Mouse (Mus musculus): ENCODE data around the gene Tufm. TPM values are rescaled to one million over a fixed set of nuclear protein-coding genes. Genes with fewer than 3 reads are reported as not detected.

Tufm gene
- polyA plus RNA-seq, 1 experiment from 2014 or later: 116 TPM

DNA sequence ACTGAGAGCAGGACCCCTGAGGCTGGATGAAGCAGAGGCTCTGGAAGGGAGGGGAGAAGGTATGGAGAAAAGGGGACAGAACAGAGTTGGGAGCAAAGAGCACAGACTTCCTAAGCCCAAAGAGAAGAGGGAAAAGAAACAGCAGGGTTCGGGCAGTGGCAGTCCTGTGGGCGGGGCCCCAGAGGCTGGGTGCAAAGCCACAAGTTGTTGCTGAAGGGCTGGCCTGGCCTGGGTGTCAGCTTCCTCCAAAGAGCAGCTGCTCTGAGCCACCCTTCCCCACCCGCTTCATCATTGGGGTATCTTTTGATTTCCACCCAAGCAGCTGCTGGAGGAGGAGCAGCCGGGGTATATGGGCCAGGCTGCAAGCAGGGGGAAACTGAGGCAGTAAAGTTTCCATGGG is 23.0 kb upstream of the Tufm start:
- Histone ChIP-seq H3K4me2 (replicated peaks) (no peak overlapping the region), H3K36me3 (replicated peaks; ENCODE audit: control insufficient read depth, insufficient read depth) (peaks cover 31% of the 10 kb centered on the region), H3K9me3 (ENCODE audit: control insufficient read depth, low read length) (no peaks in the 10 kb centered on the region), H3K4me1 (replicated peaks; ENCODE audit: control insufficient read depth, insufficient read depth, low read length) (no peaks in the 10 kb centered on the region), H3K9ac (no peak overlapping the region), H3K27ac (no peak overlapping the region), H3K27me3 (ENCODE audit: control insufficient read depth, insufficient read depth, low read length) (no peaks in the 10 kb centered on the region), H3K4me3 (replicated peaks; ENCODE audit: low read length) (no peak overlapping the region)
- 65% methylated on average over 4 of the region's 4 CpGs for WGBS
- ATAC-seq (ENCODE audit: low FRiP score) (no peak), DNase-seq (ENCODE audit: low spot score) (no peak)

GRCm38 (mm10) chr7:126464836-126465235 is 22.3 kb upstream of the Tufm start:
- 47% methylated on average over 5 of the region's 5 CpGs for WGBS
- no peaks in the 10 kb centered on the region for H3K9me3 ChIP-seq (ENCODE audit: control insufficient read depth, low read length)
- ATAC-seq (ENCODE audit: low FRiP score) (no peak), DNase-seq (ENCODE audit: low spot score) (no peak)
- H3K4me2 ChIP-seq (replicated peaks): no peak overlapping the region
- H3K36me3 ChIP-seq (replicated peaks; ENCODE audit: control insufficient read depth, insufficient read depth): peaks cover 37% of the 10 kb centered on the region
- no peaks in the 10 kb centered on the region for H3K27me3 ChIP-seq (ENCODE audit: control insufficient read depth, insufficient read depth, low read length)
- H3K9ac ChIP-seq: no peak overlapping the region
- H3K4me3 ChIP-seq (replicated peaks; ENCODE audit: low read length): no peak overlapping the region
- no peak overlapping the region for H3K27ac ChIP-seq
- H3K4me1 ChIP-seq (replicated peaks; ENCODE audit: control insufficient read depth, insufficient read depth, low read length): no peaks in the 10 kb centered on the region

DNA sequence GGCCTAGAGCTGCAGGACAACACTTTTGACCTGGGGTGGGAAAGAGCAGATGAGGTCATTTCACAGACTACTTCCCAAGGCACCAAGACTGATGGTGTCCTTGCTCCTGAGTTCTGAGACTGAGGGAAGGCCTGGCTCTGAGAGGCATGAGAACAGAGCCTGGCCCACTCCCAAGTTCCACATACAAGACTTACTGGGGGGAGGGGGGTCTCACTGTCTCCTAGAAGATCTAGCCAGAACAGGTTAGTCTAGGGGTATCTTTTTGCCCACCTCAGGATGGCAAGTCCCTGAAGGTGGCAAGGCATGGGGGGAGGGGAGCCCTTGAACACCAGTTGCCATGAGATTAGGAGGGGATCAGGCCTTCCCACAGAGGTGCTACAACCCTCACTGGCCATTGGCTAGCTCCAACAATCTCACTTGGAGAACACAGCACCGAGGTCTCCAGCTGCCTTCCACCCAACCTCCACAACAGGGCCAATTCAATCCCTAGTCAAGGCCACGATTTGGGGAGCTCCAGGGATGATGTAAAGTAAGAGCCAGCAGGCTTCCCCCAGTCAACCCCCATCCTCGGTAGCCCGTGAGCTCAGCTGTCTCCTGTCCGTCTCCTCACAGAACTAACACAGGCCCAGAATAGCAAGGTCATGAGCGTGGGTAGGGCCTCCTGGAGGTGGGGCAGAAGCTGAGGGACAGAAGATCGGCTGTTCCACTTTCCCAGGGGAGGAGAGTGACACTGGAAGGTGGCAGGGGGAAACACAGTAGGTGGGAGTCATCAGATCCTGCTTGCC is 21.7 kb upstream of the Tufm start:
- Histone ChIP-seq H3K27me3 (ENCODE audit: control insufficient read depth, insufficient read depth, low read length) (no peaks in the 10 kb centered on the region), H3K9me3 (ENCODE audit: control insufficient read depth, low read length) (no peaks in the 10 kb centered on the region), H3K27ac (no peak overlapping the region), H3K9ac (no peak overlapping the region), H3K36me3 (replicated peaks; ENCODE audit: control insufficient read depth, insufficient read depth) (peaks cover 43% of the 10 kb centered on the region), H3K4me2 (replicated peaks) (no peak overlapping the region), H3K4me1 (replicated peaks; ENCODE audit: control insufficient read depth, insufficient read depth, low read length) (no peaks in the 10 kb centered on the region), H3K4me3 (replicated peaks; ENCODE audit: low read length) (no peak overlapping the region)
- DNase-seq (ENCODE audit: low spot score) (no peak), ATAC-seq (ENCODE audit: low FRiP score) (no peak)
- WGBS: 66% methylated on average over 7 of the region's 7 CpGs

DNA sequence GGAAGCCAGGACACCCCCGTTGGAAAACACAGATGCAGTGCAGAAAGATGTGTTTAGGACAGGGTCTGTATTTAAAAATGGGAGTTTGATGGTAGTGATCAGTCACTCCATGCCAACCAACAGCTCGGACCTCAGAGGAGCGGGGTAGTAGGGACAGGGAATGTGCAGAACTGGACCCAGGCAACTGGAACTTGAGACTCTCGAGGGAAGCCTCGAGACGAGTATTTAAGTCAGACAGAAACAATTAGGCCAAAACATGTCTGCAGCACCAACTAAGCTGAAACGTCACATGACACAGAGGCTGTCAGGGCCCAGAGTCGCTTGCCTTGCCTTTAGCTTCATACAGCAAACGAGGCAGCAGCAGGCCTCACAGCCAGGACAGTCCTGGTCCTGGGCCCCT is 21.0 kb upstream of the Tufm start:
- DNase-seq (ENCODE audit: low spot score) (no peak), ATAC-seq (ENCODE audit: low FRiP score) (no peak)
- WGBS: 77% methylated on average over 9 of the region's 9 CpGs
- Histone ChIP-seq H3K4me2 (replicated peaks) (no peak overlapping the region), H3K4me1 (replicated peaks; ENCODE audit: control insufficient read depth, insufficient read depth, low read length) (no peaks in the 10 kb centered on the region), H3K27ac (no peak overlapping the region), H3K36me3 (replicated peaks; ENCODE audit: control insufficient read depth, insufficient read depth) (peaks cover 50% of the 10 kb centered on the region), H3K27me3 (ENCODE audit: control insufficient read depth, insufficient read depth, low read length) (no peaks in the 10 kb centered on the region), H3K9me3 (ENCODE audit: control insufficient read depth, low read length) (no peaks in the 10 kb centered on the region), H3K4me3 (replicated peaks; ENCODE audit: low read length) (no peak overlapping the region), H3K9ac (no peak overlapping the region)

DNA sequence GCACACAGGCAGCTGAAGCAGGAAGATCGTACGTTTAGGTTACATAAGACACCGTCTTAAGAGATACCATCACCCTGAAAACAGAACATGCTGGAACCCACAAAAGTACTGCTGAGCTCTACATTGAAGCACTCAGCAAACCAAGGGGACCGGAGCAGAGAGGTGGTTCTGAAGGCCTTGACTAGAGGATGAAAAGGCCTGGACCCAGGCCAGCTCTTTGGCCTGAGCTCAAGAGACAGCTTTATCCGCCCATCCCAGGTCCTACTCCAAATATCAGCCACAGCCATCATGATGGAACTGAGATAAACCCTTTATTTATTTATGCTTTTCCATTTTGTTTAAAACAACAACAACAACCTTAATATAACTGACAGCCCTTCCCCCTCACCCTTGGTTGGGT is 20.5 kb upstream of the Tufm start:
- no peak overlapping the region for H3K4me3 ChIP-seq (replicated peaks; ENCODE audit: low read length)
- H3K4me1 ChIP-seq (replicated peaks; ENCODE audit: control insufficient read depth, insufficient read depth, low read length): no peaks in the 10 kb centered on the region
- WGBS: 92% methylated on average over 5 of the region's 5 CpGs
- DNase-seq (ENCODE audit: low spot score): no peak
- no peak overlapping the region for H3K4me2 ChIP-seq (replicated peaks)
- no peak overlapping the region for H3K27ac ChIP-seq
- no peaks in the 10 kb centered on the region for H3K9me3 ChIP-seq (ENCODE audit: control insufficient read depth, low read length)
- H3K36me3 ChIP-seq (replicated peaks; ENCODE audit: control insufficient read depth, insufficient read depth): peaks cover 55% of the 10 kb centered on the region
- no peak for ATAC-seq (ENCODE audit: low FRiP score)
- H3K9ac ChIP-seq: no peak overlapping the region
- no peaks in the 10 kb centered on the region for H3K27me3 ChIP-seq (ENCODE audit: control insufficient read depth, insufficient read depth, low read length)

GRCm38 (mm10) chr7:126467271-126467670 is 19.9 kb upstream of the Tufm start:
- DNase-seq (ENCODE audit: low spot score): no peak

GRCm38 (mm10) chr7:126467834-126468627 is 19.1 kb upstream of the Tufm start:
- 91% methylated on average over 18 of the region's 18 CpGs for WGBS
- H3K27ac ChIP-seq: no peak overlapping the region
- no peaks in the 10 kb centered on the region for H3K27me3 ChIP-seq (ENCODE audit: control insufficient read depth, insufficient read depth, low read length)
- no peaks in the 10 kb centered on the region for H3K9me3 ChIP-seq (ENCODE audit: control insufficient read depth, low read length)
- H3K4me2 ChIP-seq (replicated peaks): no peak overlapping the region
- no peaks in the 10 kb centered on the region for H3K4me1 ChIP-seq (replicated peaks; ENCODE audit: control insufficient read depth, insufficient read depth, low read length)
- no peak overlapping the region for H3K9ac ChIP-seq
- ATAC-seq (ENCODE audit: low FRiP score) (no peak), DNase-seq (ENCODE audit: low spot score) (no peak)
- no peak overlapping the region for H3K4me3 ChIP-seq (replicated peaks; ENCODE audit: low read length)
- H3K36me3 ChIP-seq (replicated peaks; ENCODE audit: control insufficient read depth, insufficient read depth): peaks cover 66% of the 10 kb centered on the region

More at GRCm38 (mm10) chr7:126467271-126467670, 19.9 kb upstream of the Tufm start:
- Histone ChIP-seq H3K4me3 (replicated peaks; ENCODE audit: low read length) (no peak overlapping the region), H3K36me3 (replicated peaks; ENCODE audit: control insufficient read depth, insufficient read depth) (peaks cover 60% of the 10 kb centered on the region), H3K27ac (no peak overlapping the region), H3K27me3 (ENCODE audit: control insufficient read depth, insufficient read depth, low read length) (no peaks in the 10 kb centered on the region), H3K4me2 (replicated peaks) (no peak overlapping the region), H3K9me3 (ENCODE audit: control insufficient read depth, low read length) (no peaks in the 10 kb centered on the region), H3K4me1 (replicated peaks; ENCODE audit: control insufficient read depth, insufficient read depth, low read length) (no peaks in the 10 kb centered on the region), H3K9ac (no peak overlapping the region)
- 62% methylated on average over 5 of the region's 5 CpGs for WGBS
- no peak for ATAC-seq (ENCODE audit: low FRiP score)

GRCm38 (mm10) chr7:126470077-126470476 is 17.1 kb upstream of the Tufm start:
- no peak for ATAC-seq (ENCODE audit: low FRiP score)
- WGBS: 94% methylated on average over 6 of the region's 6 CpGs
- H3K27me3 ChIP-seq (ENCODE audit: control insufficient read depth, insufficient read depth, low read length): no peaks in the 10 kb centered on the region
- no peaks in the 10 kb centered on the region for H3K9me3 ChIP-seq (ENCODE audit: control insufficient read depth, low read length)
- no peak overlapping the region for H3K4me2 ChIP-seq (replicated peaks)
- H3K9ac ChIP-seq: no peak overlapping the region
- DNase-seq (ENCODE audit: low spot score): no peak
- H3K27ac ChIP-seq: no peak overlapping the region
- peaks cover 10% of the 10 kb centered on the region for H3K4me1 ChIP-seq (replicated peaks; ENCODE audit: control insufficient read depth, insufficient read depth, low read length)
- H3K36me3 ChIP-seq (replicated peaks; ENCODE audit: control insufficient read depth, insufficient read depth): peaks cover 66% of the 10 kb centered on the region
- no peak overlapping the region for H3K4me3 ChIP-seq (replicated peaks; ENCODE audit: low read length)

- H3K4me2 ChIP-seq (replicated peaks): no peak overlapping the region
- ATAC-seq (ENCODE audit: low FRiP score) (no peak), DNase-seq (ENCODE audit: low spot score) (no peak)
- H3K4me3 ChIP-seq (replicated peaks; ENCODE audit: low read length): no peak overlapping the region
- no peaks in the 10 kb centered on the region for H3K27me3 ChIP-seq (ENCODE audit: control insufficient read depth, insufficient read depth, low read length)
- no peak overlapping the region for H3K9ac ChIP-seq
- peaks cover 15% of the 10 kb centered on the region for H3K4me1 ChIP-seq (replicated peaks; ENCODE audit: control insufficient read depth, insufficient read depth, low read length)
- H3K36me3 ChIP-seq (replicated peaks; ENCODE audit: control insufficient read depth, insufficient read depth): peaks cover 63% of the 10 kb centered on the region
- H3K27ac ChIP-seq: no peak overlapping the region
- WGBS: 92% methylated on average over 5 of the region's 5 CpGs
- H3K9me3 ChIP-seq (ENCODE audit: control insufficient read depth, low read length): no peaks in the 10 kb centered on the region
Observed at GRCm38 (mm10) chr7:126471361-126471760, 15.8 kb upstream of the Tufm start.
